Mouse (Mus musculus): ENCODE data around the gene Tom1l1. TPM values are rescaled to one million over a fixed set of nuclear protein-coding genes. Genes with fewer than 3 reads are reported as not detected.
A peak's percentile ranks its signal among the peaks of the same experiment; 100 is the strongest.

Tom1l1 gene
- total and polyA plus RNA-seq, 3 experiments: 0.25 to 4.2 TPM; not detected in 1

DNA sequence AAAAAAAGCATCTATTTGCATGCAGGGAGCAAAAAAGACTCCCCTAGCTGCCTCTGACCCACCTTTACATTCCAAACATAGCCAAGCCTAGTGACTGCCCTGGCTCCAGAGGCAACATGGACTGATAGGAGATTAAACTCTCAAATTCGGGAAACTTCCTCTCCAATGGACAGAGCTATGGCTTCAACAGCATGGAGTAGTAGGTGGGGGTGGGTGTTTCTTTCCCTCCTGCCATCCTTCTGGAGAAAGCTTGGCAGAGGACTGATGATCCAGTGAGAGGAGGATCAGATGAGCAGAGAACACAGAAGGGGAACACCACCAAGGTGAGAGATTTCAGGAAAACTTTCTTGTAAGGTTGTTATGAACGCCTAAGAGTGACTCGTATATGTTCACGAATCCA is 35.6 kb downstream of the Tom1l1 start:
- no peaks in the 10 kb centered on the region for H3K9me3 ChIP-seq (replicated peaks; ENCODE audit: low read length)
- no peak overlapping the region for H3K9ac ChIP-seq (ENCODE audit: insufficient read depth, low read depth)
- H3K27ac ChIP-seq (ENCODE audit: insufficient read depth, low read depth): no peak overlapping the region
- TF ChIP-seq MEF2A (IDR thresholded peaks at IDR 0.05; ENCODE audit: borderline replicate concordance, low read depth, low read length): no peak
- no peak for TF ChIP-seq EP300 (IDR thresholded peaks at IDR 0.05; ENCODE audit: low read length)
- no peak for TF ChIP-seq MAFK (IDR thresholded peaks at IDR 0.05; ENCODE audit: insufficient replicate concordance, low read length)
- TF ChIP-seq BHLHE40 (IDR thresholded peaks at IDR 0.05; ENCODE audit: low read depth, low read length): no peak
- DNase-seq (ENCODE audit: extremely low read depth): no peak
- in situ Hi-C loops (cut with MboI; ENCODE audit: low pct_ligation_motif_present, low pct_unique_long_range_greater_than_20kb, low sequenced_read_pairs): no loop called here
- no peak overlapping the region for H3K4me3 ChIP-seq (replicated peaks in 1 of 3; ENCODE audit: low read depth in 2 of 3, low read length in 2 of 3, poor library complexity in 1 of 3)
- dilution Hi-C loops (cut with MboI; ENCODE audit: extremely low pct_ligation_motif_present, extremely low pct_unique_long_range_greater_than_20kb, low sequenced_read_pairs): no loop called here
- H3K4me2 ChIP-seq (ENCODE audit: insufficient read depth, low read depth, poor library complexity, severe bottlenecking): no peak overlapping the region
- H3K27me3 ChIP-seq (replicated peaks): no peaks in the 10 kb centered on the region
- no peaks in the 10 kb centered on the region for H3K79me2 ChIP-seq (replicated peaks; ENCODE audit: control insufficient read depth, extremely low read depth, insufficient read depth, poor library complexity, severe bottlenecking)
- peaks cover 13 to 34% of the 10 kb centered on the region in 2 experiments for H3K36me3 ChIP-seq (replicated peaks in 1 of 2; ENCODE audit: control insufficient read depth in 1 of 2, insufficient read depth in 1 of 2, low read length in 1 of 2)
- H3K4me1 ChIP-seq (ENCODE audit: control insufficient read depth in 1 of 2, insufficient read depth in 2 of 2): no peaks in the 10 kb centered on the region

DNA sequence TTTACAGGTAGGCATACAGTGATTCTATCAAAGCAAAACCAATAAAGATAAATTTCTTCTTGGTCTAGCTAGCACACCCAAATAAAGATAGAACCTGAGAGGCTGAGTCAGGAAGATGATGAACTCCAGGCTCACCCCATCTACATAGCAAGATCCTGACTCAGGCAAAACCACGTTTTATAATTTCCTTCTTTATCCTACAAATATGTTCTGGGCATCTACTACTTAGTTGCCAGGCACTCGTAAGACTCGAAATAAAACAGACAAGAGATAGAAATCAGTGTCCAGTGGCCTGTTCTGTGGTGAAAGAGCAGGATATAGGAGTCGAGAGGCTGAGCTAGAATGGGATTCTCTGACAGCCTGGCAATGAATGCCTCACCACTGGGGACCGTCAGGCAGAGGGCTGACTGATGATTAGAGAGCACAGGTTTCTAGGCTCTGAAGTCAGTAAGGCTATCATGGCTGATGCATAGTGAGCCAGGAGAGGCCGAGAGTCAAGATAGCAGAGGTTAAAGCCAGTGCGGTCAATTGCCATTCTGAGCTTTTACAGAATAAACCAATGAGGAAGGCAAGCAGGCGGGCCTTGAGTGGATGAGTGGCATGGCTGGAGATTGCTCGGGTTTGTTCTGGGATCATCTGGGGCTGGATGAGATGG is 37.8 kb downstream of the Tom1l1 start:
- no peak overlapping the region for H3K4me3 ChIP-seq (replicated peaks in 1 of 3; ENCODE audit: low read depth in 2 of 3, low read length in 2 of 3, poor library complexity in 1 of 3)
- H3K9ac ChIP-seq (ENCODE audit: insufficient read depth, low read depth): no peak overlapping the region
- no peak overlapping the region for H3K27ac ChIP-seq (ENCODE audit: insufficient read depth, low read depth)
- H3K27me3 ChIP-seq (replicated peaks): no peaks in the 10 kb centered on the region
- dilution Hi-C loops (cut with MboI; ENCODE audit: extremely low pct_ligation_motif_present, extremely low pct_unique_long_range_greater_than_20kb, low sequenced_read_pairs): no loop called here
- in situ Hi-C loops (cut with MboI; ENCODE audit: low pct_ligation_motif_present, low pct_unique_long_range_greater_than_20kb, low sequenced_read_pairs): no loop called here
- H3K79me2 ChIP-seq (replicated peaks; ENCODE audit: control insufficient read depth, extremely low read depth, insufficient read depth, poor library complexity, severe bottlenecking): no peaks in the 10 kb centered on the region
- H3K4me2 ChIP-seq (ENCODE audit: insufficient read depth, low read depth, poor library complexity, severe bottlenecking): no peak overlapping the region
- no peak for DNase-seq (ENCODE audit: extremely low read depth)
- no peaks in the 10 kb centered on the region for H3K9me3 ChIP-seq (replicated peaks; ENCODE audit: low read length)
- TF ChIP-seq NELFE (IDR thresholded peaks at IDR 0.05; ENCODE audit: low read depth, low read length): no peak
- no peak for TF ChIP-seq MAX (IDR thresholded peaks at IDR 0.05; ENCODE audit: low read length)
- no peak for TF ChIP-seq E2F4 (IDR thresholded peaks at IDR 0.05; ENCODE audit: insufficient replicate concordance, low read depth, low read length)
- no peak for TF ChIP-seq NRF1 (IDR thresholded peaks at IDR 0.05; ENCODE audit: low read depth, low read length)
- no peak for TF ChIP-seq MAFK (IDR thresholded peaks at IDR 0.05; ENCODE audit: insufficient replicate concordance, low read length)
- peaks cover 28 to 55% of the 10 kb centered on the region in 2 experiments for H3K36me3 ChIP-seq (replicated peaks in 1 of 2; ENCODE audit: control insufficient read depth in 1 of 2, insufficient read depth in 1 of 2, low read length in 1 of 2)
- peaks cover 0 to 4% of the 10 kb centered on the region in 2 experiments; a peak in 1 of 4 replicates for H3K4me1 ChIP-seq (ENCODE audit: control insufficient read depth in 1 of 2, insufficient read depth in 2 of 2)

DNA sequence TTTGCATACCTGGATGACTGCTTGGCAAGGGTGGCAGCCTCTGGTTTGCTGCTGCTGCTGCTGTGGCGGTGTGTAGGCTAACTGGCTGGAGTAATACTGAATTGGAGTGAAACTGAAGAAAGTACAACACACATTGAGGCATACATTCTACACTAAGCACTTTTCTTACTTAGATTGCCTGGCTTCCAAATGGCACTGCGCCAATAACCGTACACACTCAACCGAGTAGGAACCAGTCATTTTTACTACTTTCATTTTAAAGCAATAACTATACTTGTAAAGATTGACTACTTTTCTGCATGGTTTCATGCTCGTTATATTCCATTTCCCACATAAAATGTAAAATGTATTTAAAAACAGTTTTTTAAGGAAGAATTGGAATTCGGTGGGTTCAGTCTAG is 38.4 kb downstream of the Tom1l1 start:
- H3K9ac ChIP-seq (ENCODE audit: insufficient read depth, low read depth): no peak overlapping the region
- no peak overlapping the region for H3K4me3 ChIP-seq (replicated peaks in 1 of 3; ENCODE audit: low read depth in 2 of 3, low read length in 2 of 3, poor library complexity in 1 of 3)
- no peak overlapping the region for H3K27ac ChIP-seq (ENCODE audit: insufficient read depth, low read depth)
- DNase-seq (ENCODE audit: extremely low read depth): no peak
- TF ChIP-seq RCOR1 (conservative IDR thresholded peaks at IDR 0.05; ENCODE audit: low read depth, low read length): no peak
- TF ChIP-seq E2F4 (IDR thresholded peaks at IDR 0.05; ENCODE audit: insufficient replicate concordance, low read depth, low read length): no peak
- peak; percentile 4; the same call in 1 of the 2 replicates for TF ChIP-seq POLR2AphosphoS2 (IDR thresholded peaks at IDR 0.05; ENCODE audit: low read depth, low read length)
- TF ChIP-seq JUN (IDR thresholded peaks at IDR 0.05; ENCODE audit: insufficient read depth, low read depth, low read length): no peak
- dilution Hi-C loops (cut with MboI; ENCODE audit: extremely low pct_ligation_motif_present, extremely low pct_unique_long_range_greater_than_20kb, low sequenced_read_pairs): no loop called here
- H3K4me2 ChIP-seq (ENCODE audit: insufficient read depth, low read depth, poor library complexity, severe bottlenecking): no peak overlapping the region
- no peaks in the 10 kb centered on the region for H3K9me3 ChIP-seq (replicated peaks; ENCODE audit: low read length)
- no peaks in the 10 kb centered on the region for H3K79me2 ChIP-seq (replicated peaks; ENCODE audit: control insufficient read depth, extremely low read depth, insufficient read depth, poor library complexity, severe bottlenecking)
- in situ Hi-C loops (cut with MboI; ENCODE audit: low pct_ligation_motif_present, low pct_unique_long_range_greater_than_20kb, low sequenced_read_pairs): no loop called here
- peaks cover 0 to 4% of the 10 kb centered on the region in 2 experiments; a peak in 1 of 4 replicates for H3K4me1 ChIP-seq (ENCODE audit: control insufficient read depth in 1 of 2, insufficient read depth in 2 of 2)
- H3K36me3 ChIP-seq (replicated peaks in 1 of 2; ENCODE audit: control insufficient read depth in 1 of 2, insufficient read depth in 1 of 2, low read length in 1 of 2): peaks cover 34 to 61% of the 10 kb centered on the region in 2 experiments
- no peaks in the 10 kb centered on the region for H3K27me3 ChIP-seq (replicated peaks)

Measured in CH12.LX (cell line).